ENCODE assay signal across 1 mouse cellular context in the genomic region with DNA sequence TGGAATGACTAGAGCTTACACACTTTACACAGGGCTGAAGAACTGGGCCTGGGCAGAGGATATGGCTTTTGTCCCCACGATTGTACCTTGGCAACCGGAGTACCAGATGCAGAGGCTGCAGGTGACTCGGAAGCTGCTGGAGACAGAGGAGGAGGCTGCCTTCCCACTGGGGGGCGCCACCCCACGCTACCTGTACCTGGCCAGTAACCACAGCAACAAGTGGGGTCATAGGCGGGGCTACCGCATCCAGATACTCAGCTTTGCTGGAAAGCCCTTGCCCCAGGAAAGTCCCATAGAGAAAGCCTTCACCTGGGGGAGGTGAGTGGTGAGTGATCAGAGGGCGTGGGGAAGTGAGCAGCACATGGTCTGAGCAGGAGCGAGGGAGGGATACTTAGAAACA.
TF ChIP-seq lines count a peak whose summit lies in the region.

No protein-coding gene starts in this region.

TF ChIP-seq in CH12.LX, 34 proteins besides CTCF, POLR2A, EP300 and RAD21:
- TF ChIP-seq PAX5 (IDR thresholded peaks at IDR 0.05; ENCODE audit: low read length) (no peak), SMC3 (IDR thresholded peaks at IDR 0.05; ENCODE audit: low read depth, low read length) (peak; percentile 41), ZMIZ1 (IDR thresholded peaks at IDR 0.05; ENCODE audit: low read depth, low read length) (no peak)
